Mouse (Mus musculus) gastrocnemius, postnatal 25 days (tissue): Measurements from ENCODE around the gene Vps54. TPM values are rescaled to one million over a fixed set of nuclear protein-coding genes. Genes with fewer than 3 reads are reported as not detected.
"Not testable (repeated sequence)": the region's sequence is repeated elsewhere in the genome, so short reads cannot be mapped to it uniquely, and the experiment has no call there.

ENCODE experiments used
- DNase-seq: peaks from one replicate; pipeline ENCODE4 v3.0.0; 2022
- long read RNA-seq, 2 experiments: library from polyadenylated mRNA; stranded (forward); transcript quantifications; one replicate each; pipeline ENCODE4 v2.0.0; 2021
- total RNA-seq, 2 experiments: library from RNA; stranded (reverse); gene quantifications; 1 replicate in 1 of 2; 2 replicates in 1 of 2; pipeline ENCODE4 v1.2.3; 2021

Gene Vps54
- 10 to 100 TPM; 17.7 TPM for total RNA-seq
- long read RNA-seq, experiment 1, full-length matches to known transcripts = 3 of 10 reads
- long read RNA-seq, experiment 1, partial matches to known transcripts = 4 of 10 reads
- long read RNA-seq, experiment 1, other reads (novel, unspliced or antisense) = 3 of 10 reads
- long read RNA-seq, experiment 2, full-length matches to known transcripts = 19 of 28 reads
- long read RNA-seq, experiment 2, partial matches to known transcripts = 1 of 28 reads
- long read RNA-seq, experiment 2, other reads (novel, unspliced or antisense) = 8 of 28 reads

- DNase-seq = peak; percentile 49
Measured at GRCm38 (mm10) chr11:21239021-21239661, at the start of gene Vps54. Gene Vps54 (plus strand): TSS chr11:21239281.

- not testable (repeated sequence) for DNase-seq
Measured at GRCm38 (mm10) chr11:21191821-21192220, 47.3 kb upstream of the Vps54 start.

GRCm38 (mm10) chr11:21194851-21195250, 44.2 kb upstream of the Vps54 start:
- no peak for DNase-seq

GRCm38 (mm10) chr11:21209046-21209445, 30.0 kb upstream of the Vps54 start:
- DNase-seq = no peak

- DNase-seq = not testable (repeated sequence)
Measured at GRCm38 (mm10) chr11:21209701-21210100, 29.4 kb upstream of the Vps54 start.

- no peak for DNase-seq
Measured at GRCm38 (mm10) chr11:21217419-21217818, 21.7 kb upstream of the Vps54 start.

- DNase-seq = no peak
Measured at GRCm38 (mm10) chr11:21219281-21219680, 19.8 kb upstream of the Vps54 start.

GRCm38 (mm10) chr11:21219851-21220587, 19.1 kb upstream of the Vps54 start:
- DNase-seq = no peak

- DNase-seq = no peak
Measured at GRCm38 (mm10) chr11:21220754-21221153, 18.3 kb upstream of the Vps54 start.

- DNase-seq = no peak
Measured at GRCm38 (mm10) chr11:21221396-21221795, 17.7 kb upstream of the Vps54 start.

GRCm38 (mm10) chr11:21222606-21223207, 16.4 kb upstream of the Vps54 start:
- no peak for DNase-seq

GRCm38 (mm10) chr11:21223539-21223938, 15.5 kb upstream of the Vps54 start:
- DNase-seq = no peak

- DNase-seq = no peak
Measured at GRCm38 (mm10) chr11:21224041-21224440, 15.0 kb upstream of the Vps54 start.

GRCm38 (mm10) chr11:21224446-21224845, 14.6 kb upstream of the Vps54 start:
- DNase-seq = no peak

GRCm38 (mm10) chr11:21224983-21225382, 14.1 kb upstream of the Vps54 start:
- no peak for DNase-seq

- DNase-seq = no peak
Measured at GRCm38 (mm10) chr11:21235381-21235780, 3.7 kb upstream of the Vps54 start.

GRCm38 (mm10) chr11:21235821-21236220, 3.3 kb upstream of the Vps54 start:
- no peak for DNase-seq

GRCm38 (mm10) chr11:21236996-21237395, 2.1 kb upstream of the Vps54 start:
- DNase-seq = no peak

GRCm38 (mm10) chr11:21237474-21238278, 1.4 kb upstream of the Vps54 start:
- DNase-seq = no peak

- DNase-seq = no peak
Measured at GRCm38 (mm10) chr11:21238279-21239020, 631 bp upstream of the Vps54 start.
